Mouse (Mus musculus) liver, embryonic 11.5 days (tissue): ENCODE measurements at regions not wholly inside any gene's neighbourhood (a gene's known extent, or its start where the extent isn't known, plus 50 kb on each side); places are given as distances from the start of the nearest gene placed in this dataset.

Experiments
- ATAC-seq: fragments of 200-750 bp; cut with Nextera tagmentation; replicated peaks from 2 replicates; pipeline ENCODE4 v1.8.0; 2017; ENCODE audit warnings: moderate number of reproducible peaks, mild to moderate bottlenecking, moderate TSS enrichment, moderate library complexity; ENCODE audit not compliant: low FRiP score
- DNase-seq: peaks from one replicate; pipeline ENCODE4 v3.0.0-alpha.2; 2017; ENCODE audit warnings: low spot score
- H3K27ac ChIP-seq: fragments of 300-500 bp; sonication (generic); 2 replicates; pipeline ENCODE4 v1.5.1; 2014; ENCODE audit warnings: mild to moderate bottlenecking, low read depth, low read length, control low read depth
- H3K27me3 ChIP-seq: fragments of 300-500 bp; sonication (generic); replicated peaks from 2 replicates; pipeline ENCODE4 v1.6.1; 2014; ENCODE audit warnings: low read length, mixed read lengths; ENCODE audit not compliant: control insufficient read depth, insufficient read depth
- H3K36me3 ChIP-seq: fragments of 300-500 bp; sonication (generic); 2 replicates; pipeline ENCODE4 v1.6.1; 2014; ENCODE audit warnings: mild to moderate bottlenecking, low read length, moderate library complexity, mixed read lengths; ENCODE audit not compliant: control insufficient read depth, insufficient read depth
- H3K4me1 ChIP-seq: fragments of 300-500 bp; sonication (generic); replicated peaks from 2 replicates; pipeline ENCODE4 v1.6.1; 2014; ENCODE audit warnings: low read length, mixed read lengths; ENCODE audit not compliant: control insufficient read depth, insufficient read depth
- H3K4me2 ChIP-seq: fragments of 300-500 bp; sonication (generic); 2 replicates; pipeline ENCODE4 v1.6.1; 2014; ENCODE audit warnings: mild to moderate bottlenecking, control low read depth, moderate library complexity
- H3K4me3 ChIP-seq: fragments of 300-500 bp; sonication (generic); 2 replicates; pipeline ENCODE4 v1.5.1; 2014; ENCODE audit warnings: low read depth, low read length, control low read depth
- H3K9ac ChIP-seq: fragments of 300-500 bp; sonication (generic); 2 replicates; pipeline ENCODE4 v1.6.1; 2014; ENCODE audit warnings: low read depth, low read length, control low read depth
- H3K9me3 ChIP-seq: fragments of 300-500 bp; sonication (generic); 2 replicates; pipeline ENCODE4 v1.6.1; 2016; ENCODE audit warnings: low read length, inconsistent platforms, mixed read lengths; ENCODE audit not compliant: control insufficient read depth
- WGBS: fragments of 180-500 bp; shearing (Covaris S2); extraction: QIAGEN DNeasy Blood & Tissue Kit; methylation state at CpG from one replicate; pipeline ENCODE4 v1.1.7; 2014; 5-methylcytosine and 5-hydroxymethylcytosine counted together

DNA sequence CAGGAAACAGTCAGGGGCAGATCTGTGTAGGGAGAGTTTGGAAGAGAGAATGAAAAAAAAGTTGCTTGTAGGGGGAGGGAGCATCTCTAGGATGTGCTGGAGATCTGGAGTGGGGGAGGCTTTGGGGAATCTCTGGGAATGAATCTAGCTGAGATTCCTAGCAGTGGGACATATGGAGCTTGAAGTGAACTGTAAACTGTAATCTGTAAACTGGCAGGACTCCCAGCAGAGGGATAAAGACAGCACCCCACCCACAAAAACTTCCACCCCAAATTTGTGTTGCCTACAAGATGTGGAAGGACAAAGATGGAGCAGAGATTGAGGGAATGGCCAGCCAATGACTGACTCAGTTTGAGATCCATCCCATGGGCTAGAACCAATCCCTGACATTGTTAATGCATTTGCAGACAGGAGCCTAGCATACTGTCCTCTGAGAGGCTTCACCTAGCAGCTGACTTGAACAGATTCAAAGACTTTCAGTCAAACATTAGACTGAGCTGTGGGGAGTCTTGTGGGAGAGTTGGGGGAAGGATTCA lies 87.7 kb upstream of the Adam6b start:
- no peak overlapping the region for H3K27ac ChIP-seq
- no peak overlapping the region for H3K4me2 ChIP-seq
- no peak overlapping the region for H3K9ac ChIP-seq
- no peak for DNase-seq
- no peaks in the 10 kb centered on the region for H3K27me3 ChIP-seq
- no peak overlapping the region for H3K4me3 ChIP-seq
- H3K36me3 ChIP-seq, result no peaks in the 10 kb centered on the region
- H3K9me3 ChIP-seq, result no peaks in the 10 kb centered on the region
- no peaks in the 10 kb centered on the region for H3K4me1 ChIP-seq
- no peak for ATAC-seq

DNA sequence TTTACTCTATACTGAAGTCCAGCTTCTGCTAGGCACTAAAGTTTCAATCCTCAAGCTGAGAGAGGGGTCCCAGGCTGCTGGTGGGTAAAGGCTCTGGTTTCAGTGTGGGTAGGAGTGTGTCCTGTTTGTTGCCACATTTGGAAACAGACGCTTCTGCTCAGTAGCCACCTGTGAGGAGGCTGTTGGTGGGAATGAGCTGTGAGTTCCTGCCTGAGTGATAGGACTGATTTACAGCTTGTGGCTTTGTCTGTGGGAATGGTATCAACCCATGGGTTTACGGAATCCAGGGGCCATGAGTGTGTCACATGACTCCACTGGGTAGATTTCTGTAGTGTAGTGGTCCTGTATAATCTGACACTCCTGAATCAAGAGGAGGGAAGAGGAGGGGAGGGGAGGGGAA lies 86.5 kb upstream of the Adam6b start:
- no peaks in the 10 kb centered on the region for H3K36me3 ChIP-seq
- no peak overlapping the region for H3K9ac ChIP-seq
- H3K4me2 ChIP-seq, result no peak overlapping the region
- DNase-seq (no peak), ATAC-seq (no peak)
- H3K9me3 ChIP-seq, result no peaks in the 10 kb centered on the region
- no peak overlapping the region for H3K4me3 ChIP-seq
- no peak overlapping the region for H3K27ac ChIP-seq
- H3K4me1 ChIP-seq, result no peaks in the 10 kb centered on the region
- H3K27me3 ChIP-seq, result no peaks in the 10 kb centered on the region
- whole genome bisulfite sequencing, result 48% methylated on average over 2 of the region's 2 CpGs

DNA sequence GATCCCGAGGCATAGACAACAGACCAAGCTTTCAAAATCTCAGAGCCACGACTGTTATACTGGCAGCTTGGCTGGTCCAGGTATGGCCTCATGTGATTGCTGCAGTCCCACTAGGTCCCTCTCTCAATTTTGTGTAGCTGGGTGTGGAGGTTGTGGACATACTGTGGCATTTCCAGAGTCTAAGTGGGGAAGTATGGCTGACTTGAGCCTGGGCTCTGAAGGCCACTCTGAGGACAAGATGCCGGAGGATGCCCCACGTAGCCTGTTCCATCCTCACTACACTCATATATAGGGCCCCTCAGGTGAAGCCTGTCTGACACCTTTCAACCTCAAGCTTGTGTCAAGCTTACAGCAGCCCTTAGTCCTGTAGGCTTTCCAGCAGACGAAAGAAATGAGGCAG lies 78.2 kb upstream of the Adam6b start:
- ATAC-seq, result no peak
- 77% methylated on average over 5 of the region's 5 CpGs for WGBS
- no peaks in the 10 kb centered on the region for H3K27me3 ChIP-seq
- H3K27ac ChIP-seq, result no peak overlapping the region
- DNase-seq, result no peak
- H3K9me3 ChIP-seq, result no peaks in the 10 kb centered on the region
- no peak overlapping the region for H3K4me2 ChIP-seq
- no peak overlapping the region for H3K9ac ChIP-seq
- no peaks in the 10 kb centered on the region for H3K36me3 ChIP-seq
- no peak overlapping the region for H3K4me3 ChIP-seq
- H3K4me1 ChIP-seq, result no peaks in the 10 kb centered on the region

DNA sequence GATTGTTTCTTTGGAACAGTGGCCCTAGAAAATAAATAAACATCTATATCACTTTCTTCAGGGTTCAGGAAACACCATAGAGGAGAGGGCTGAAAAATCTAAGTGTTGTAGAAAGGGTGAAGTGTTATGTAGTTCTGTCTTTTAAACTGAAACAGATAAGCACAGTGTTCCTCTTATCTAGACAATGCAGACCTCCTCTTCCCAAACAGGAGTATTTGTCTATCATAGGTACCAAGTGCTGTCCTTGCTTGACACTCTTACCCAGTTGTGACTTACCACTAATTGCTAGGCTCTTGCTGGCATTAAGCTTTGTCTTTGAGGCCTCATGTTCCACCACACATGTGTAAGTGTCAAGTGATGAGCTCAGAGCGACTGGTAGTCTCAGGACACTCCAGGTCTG lies 75.3 kb upstream of the Adam6b start:
- DNase-seq (no peak), ATAC-seq (no peak)
- no peaks in the 10 kb centered on the region for H3K9me3 ChIP-seq
- WGBS, result 69% methylated on average over 1 of the region's 1 CpGs
- no peak overlapping the region for H3K9ac ChIP-seq
- H3K27ac ChIP-seq, result no peak overlapping the region
- no peaks in the 10 kb centered on the region for H3K36me3 ChIP-seq
- H3K27me3 ChIP-seq, result no peaks in the 10 kb centered on the region
- H3K4me2 ChIP-seq, result no peak overlapping the region
- H3K4me3 ChIP-seq, result no peak overlapping the region
- no peaks in the 10 kb centered on the region for H3K4me1 ChIP-seq

DNA sequence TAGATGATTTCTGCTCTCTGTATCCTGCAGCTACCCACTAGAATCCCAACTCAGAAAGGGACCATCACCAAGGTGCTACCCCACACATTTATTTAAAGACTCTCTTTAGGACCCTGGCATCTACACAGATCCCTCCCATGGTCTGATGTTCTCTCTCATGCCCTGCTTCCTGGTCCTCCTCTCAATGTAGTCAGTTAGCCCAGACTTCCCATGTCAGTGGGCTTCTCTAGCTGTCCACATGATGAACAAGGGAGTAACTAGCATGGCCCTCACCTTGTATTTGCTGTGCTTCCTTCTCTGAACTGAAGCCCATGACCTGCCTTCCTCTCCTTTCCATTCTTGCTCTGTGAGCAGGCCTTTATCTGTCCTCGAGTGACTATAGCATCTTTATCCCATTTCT lies 71.8 kb upstream of the Adam6b start:
- ATAC-seq, result no peak
- no peaks in the 10 kb centered on the region for H3K36me3 ChIP-seq
- WGBS, result 64% methylated on average over 1 of the region's 1 CpGs

DNA sequence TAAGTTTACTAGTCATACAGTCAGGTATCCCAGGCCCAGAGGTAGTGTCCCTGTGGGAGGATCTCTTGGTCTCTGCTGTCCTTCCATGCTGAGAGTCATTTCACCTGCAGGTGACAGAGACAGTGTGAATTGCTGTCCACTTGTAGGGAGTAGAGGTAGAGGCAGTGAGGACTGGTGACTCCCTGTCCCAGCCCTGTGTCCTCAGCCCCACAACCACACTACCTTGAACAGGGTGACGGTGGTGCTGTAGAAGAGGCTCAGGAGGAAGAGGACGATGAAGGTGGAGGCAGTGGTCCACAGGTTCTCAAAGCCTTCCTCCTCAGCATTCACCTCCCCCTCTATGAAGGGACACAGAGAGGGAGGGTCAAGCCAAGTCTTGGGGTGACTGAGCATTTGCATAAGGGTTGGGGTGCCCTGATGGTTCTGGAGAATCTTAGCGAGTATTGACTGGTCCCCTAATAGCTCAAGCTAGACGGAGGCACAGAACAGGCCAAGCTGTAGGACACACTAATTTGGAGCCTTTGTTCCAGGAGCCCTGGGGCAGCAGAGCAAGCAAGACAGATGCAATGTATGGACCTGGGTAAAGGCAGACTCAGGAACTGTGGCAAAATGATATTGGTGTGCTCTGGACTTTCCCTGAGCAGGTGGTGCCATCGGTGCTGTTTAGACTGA lies 70.4 kb upstream of the Adam6b start:
- DNase-seq (no peak), ATAC-seq (no peak)
- 83% methylated on average over 5 of the region's 5 CpGs for WGBS
- Histone ChIP-seq H3K36me3 (no peaks in the 10 kb centered on the region), H3K9ac (no peak overlapping the region), H3K27me3 (no peaks in the 10 kb centered on the region), H3K9me3 (no peaks in the 10 kb centered on the region), H3K4me1 (no peaks in the 10 kb centered on the region), H3K27ac (no peak overlapping the region), H3K4me3 (no peak overlapping the region), H3K4me2 (no peak overlapping the region)

More for the DNA sequence above, 71.8 kb upstream of the Adam6b start:
- no peaks in the 10 kb centered on the region for H3K27me3 ChIP-seq
- no peaks in the 10 kb centered on the region for H3K4me1 ChIP-seq
- no peak for DNase-seq
- H3K4me3 ChIP-seq, result no peak overlapping the region
- H3K9ac ChIP-seq, result no peak overlapping the region
- no peak overlapping the region for H3K4me2 ChIP-seq
- no peaks in the 10 kb centered on the region for H3K9me3 ChIP-seq
- H3K27ac ChIP-seq, result no peak overlapping the region

DNA sequence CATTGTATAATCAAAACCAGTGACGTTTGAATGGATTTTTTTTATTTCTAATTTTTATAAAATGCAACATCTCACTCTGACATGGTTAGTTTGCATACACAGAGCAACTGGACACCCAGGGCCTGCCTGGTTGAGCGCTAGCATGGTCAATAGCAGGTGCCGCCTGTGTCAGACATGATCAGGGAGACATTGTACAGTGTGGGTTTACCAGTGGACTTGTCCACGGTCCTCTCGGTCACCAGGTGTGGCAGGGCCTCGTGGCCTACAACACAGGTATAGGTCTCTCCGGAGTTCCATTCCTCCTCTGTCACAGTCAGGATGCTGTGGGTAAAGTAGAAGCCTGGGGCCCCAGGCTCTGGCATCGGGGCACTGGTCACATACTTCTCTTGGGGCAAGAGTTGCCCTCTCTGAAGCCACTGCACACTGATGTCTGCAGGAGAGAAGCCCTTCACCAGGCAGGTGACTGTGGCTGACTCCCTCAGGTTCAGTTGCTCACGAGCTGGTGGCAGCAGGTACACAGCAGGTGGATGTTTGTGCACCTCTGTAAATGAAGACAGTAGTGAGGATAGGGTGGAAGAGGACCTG lies 68.5 kb upstream of the Adam6b start:
- no peaks in the 10 kb centered on the region for H3K4me1 ChIP-seq
- WGBS, result 78% methylated on average over 9 of the region's 9 CpGs
- no peaks in the 10 kb centered on the region for H3K9me3 ChIP-seq
- no peaks in the 10 kb centered on the region for H3K27me3 ChIP-seq
- no peak overlapping the region for H3K4me3 ChIP-seq
- H3K27ac ChIP-seq, result no peak overlapping the region
- no peak overlapping the region for H3K4me2 ChIP-seq
- ATAC-seq, result no peak
- no peak overlapping the region for H3K9ac ChIP-seq
- no peak for DNase-seq
- H3K36me3 ChIP-seq, result no peaks in the 10 kb centered on the region

DNA sequence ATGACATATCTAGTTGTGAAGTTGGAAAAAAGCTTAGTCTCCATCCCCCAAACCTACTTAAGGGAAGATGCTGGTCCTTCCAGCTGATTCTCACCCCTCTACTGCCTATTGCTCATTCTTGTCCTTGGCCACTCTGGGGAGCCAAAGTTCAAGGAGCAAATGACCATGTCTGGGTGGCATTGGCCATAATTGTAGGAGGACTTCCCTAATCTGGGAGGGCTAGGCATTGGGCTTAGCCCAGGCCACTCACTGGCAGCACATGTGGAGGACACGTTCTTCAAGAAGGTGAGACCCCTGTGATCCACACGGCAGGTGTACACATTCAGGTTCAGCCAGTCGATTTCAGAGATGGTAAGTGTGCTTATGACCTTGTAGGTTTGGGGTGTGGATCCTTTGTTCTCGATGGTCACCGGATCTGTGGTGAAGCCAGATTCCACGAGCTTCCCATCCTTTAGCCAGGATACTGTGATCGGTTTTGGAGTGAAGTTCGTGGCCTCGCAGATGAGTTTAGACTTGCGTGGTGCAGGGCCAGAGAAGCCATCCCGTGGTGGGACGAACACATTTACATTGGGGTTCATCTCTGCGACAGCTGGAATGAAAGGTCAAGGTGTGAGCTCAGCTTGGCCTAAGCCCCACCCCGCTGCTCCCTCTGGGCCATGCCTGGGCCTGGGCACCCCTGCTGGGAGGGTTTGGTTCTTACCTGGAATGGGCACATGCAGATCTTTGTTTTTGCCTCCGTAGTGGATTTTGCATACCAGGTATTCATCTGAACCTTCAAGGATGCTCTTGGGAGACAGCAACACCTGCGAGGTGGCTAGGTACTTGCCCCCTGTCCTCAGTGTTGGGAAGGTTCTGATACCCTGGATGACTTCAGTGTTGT lies 67.4 kb upstream of the Adam6b start:
- ATAC-seq (no peak), DNase-seq (no peak)
- Histone ChIP-seq H3K9ac (no peak overlapping the region), H3K4me2 (no peak overlapping the region), H3K27ac (no peak overlapping the region), H3K27me3 (no peaks in the 10 kb centered on the region), H3K36me3 (no peaks in the 10 kb centered on the region), H3K4me1 (no peaks in the 10 kb centered on the region), H3K9me3 (no peaks in the 10 kb centered on the region), H3K4me3 (no peak overlapping the region)
- WGBS, result 80% methylated on average over 16 of the region's 16 CpGs
